Mouse (Mus musculus): ENCODE results near the gene Orc1. TPM values are rescaled to one million over a fixed set of nuclear protein-coding genes. Genes with fewer than 3 reads are reported as not detected.

The Orc1 gene
- polyA plus RNA-seq, 1 experiment from 2014 or later = 18.0 TPM

DNA sequence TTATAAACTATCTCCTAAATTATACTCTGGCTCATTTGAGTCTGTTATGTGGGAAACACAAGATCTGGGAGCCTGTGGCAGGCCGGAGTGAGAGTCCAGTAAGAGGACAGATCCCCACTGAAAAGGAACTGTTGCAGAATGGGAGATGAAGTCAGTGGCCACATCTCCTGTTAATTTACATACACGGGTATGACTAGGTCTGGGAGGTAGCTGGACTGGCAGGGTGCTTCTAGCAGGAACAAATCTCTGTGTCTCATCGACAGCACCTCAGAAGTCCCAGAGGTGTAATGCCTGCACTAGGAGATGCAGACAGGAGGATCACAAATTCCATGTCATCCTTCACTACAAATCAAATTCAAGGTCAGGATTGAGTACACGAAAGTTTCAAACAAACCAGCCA lies 39.4 kb downstream of the Orc1 start:
- H3K27ac ChIP-seq (replicated peaks) = no peak overlapping the region
- H3K4me3 ChIP-seq (replicated peaks) = no peak overlapping the region
- H3K27me3 ChIP-seq = no peaks in the 10 kb centered on the region
- H3K9ac ChIP-seq = no peak overlapping the region
- peaks cover 30% of the 10 kb centered on the region for H3K36me3 ChIP-seq (replicated peaks)
- WGBS (ENCODE audit: insufficient replicate concordance) = 60% methylated on average over 4 of the region's 4 CpGs
- H3K9me3 ChIP-seq (replicated peaks) = no peaks in the 10 kb centered on the region
- peaks cover 26% of the 10 kb centered on the region for H3K4me1 ChIP-seq (replicated peaks)
- ATAC-seq (ENCODE audit: insufficient read depth) = no peak
- peak overlapping the region; percentile 93; the same call in 1 of the 2 replicates for H3K4me2 ChIP-seq

DNA sequence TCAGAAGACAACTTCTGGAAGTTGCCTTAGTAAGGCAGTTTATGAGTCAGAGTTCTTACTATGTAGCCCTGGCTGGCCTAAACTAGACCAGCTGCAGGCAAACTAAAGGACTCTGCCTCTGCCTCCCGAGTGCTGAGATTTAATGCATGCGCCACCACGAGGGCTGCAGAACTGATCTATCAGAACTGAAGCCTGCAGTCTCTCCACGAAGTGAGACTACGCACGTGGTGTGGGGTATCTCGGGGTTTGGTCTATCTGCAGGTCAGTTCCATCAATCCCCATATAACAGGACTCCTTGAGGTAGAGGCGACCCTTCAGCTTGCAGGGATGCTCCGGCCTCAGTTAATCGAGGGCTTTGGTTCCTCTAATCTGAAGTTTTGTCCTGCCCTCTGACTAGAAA lies 39.9 kb downstream of the Orc1 start:
- peak; percentile 2; the same call in 1 of the 2 replicates for ATAC-seq (ENCODE audit: insufficient read depth)
- Histone ChIP-seq H3K4me1 (replicated peaks) (peaks cover 26% of the 10 kb centered on the region), H3K36me3 (replicated peaks) (peaks cover 24% of the 10 kb centered on the region), H3K9me3 (replicated peaks) (no peaks in the 10 kb centered on the region), H3K4me2 (peak overlapping the region; percentile 93), H3K9ac (peak overlapping the region; percentile 61), H3K27ac (replicated peaks) (peak overlapping the region; percentile 86), H3K4me3 (replicated peaks) (peak overlapping the region; percentile 87), H3K27me3 (no peaks in the 10 kb centered on the region)
- 11% methylated on average over 10 of the region's 10 CpGs for WGBS (ENCODE audit: insufficient replicate concordance)

GRCm38 (mm10) chr4:108619587-108620341 lies 40.5 kb downstream of the Orc1 start, which contains the start of gene Cc2d1b:
Gene Cc2d1b (plus strand): TSS chr4:108619940.
- WGBS (ENCODE audit: insufficient replicate concordance) = under 1% methylated on average over 86 of the region's 86 CpGs
- H3K36me3 ChIP-seq (replicated peaks) = peaks cover 19% of the 10 kb centered on the region
- peak within 1 kb of the TSS; percentile 87 for H3K4me3 ChIP-seq (replicated peaks)
- H3K27ac ChIP-seq (replicated peaks) = peak within 1 kb of the TSS; percentile 86
- H3K9me3 ChIP-seq (replicated peaks) = no peaks in the 10 kb centered on the region
- H3K4me2 ChIP-seq = peak within 1 kb of the TSS; percentile 93
- peak; percentile 94 for ATAC-seq (ENCODE audit: insufficient read depth)
- peaks cover 26% of the 10 kb centered on the region for H3K4me1 ChIP-seq (replicated peaks)
- peak within 1 kb of the TSS; percentile 84 for H3K9ac ChIP-seq
- no peaks in the 10 kb centered on the region for H3K27me3 ChIP-seq

DNA sequence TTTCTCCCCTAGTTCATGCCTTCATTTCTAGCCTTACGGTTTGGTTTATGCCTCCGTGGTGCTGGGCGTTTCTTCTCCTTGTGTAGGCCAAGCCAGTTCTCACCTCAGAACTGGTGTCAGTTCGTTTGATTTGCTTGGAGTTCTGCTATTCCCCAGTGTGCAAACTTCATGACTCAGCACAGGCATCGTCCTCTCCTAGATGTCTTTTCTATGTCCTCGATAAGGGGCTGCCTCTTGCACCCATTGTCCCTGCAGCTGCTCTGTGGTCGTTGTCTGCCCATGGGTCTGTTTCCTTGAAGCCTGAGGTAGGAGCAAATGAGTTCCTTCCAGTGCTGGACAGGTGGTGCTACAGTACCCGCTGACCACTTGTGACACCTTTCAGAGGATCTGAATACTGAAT lies 41.3 kb downstream of the Orc1 start:
- peak overlapping the region; percentile 86 for H3K27ac ChIP-seq (replicated peaks)
- no peak for ATAC-seq (ENCODE audit: insufficient read depth)
- peaks cover 26% of the 10 kb centered on the region for H3K4me1 ChIP-seq (replicated peaks)
- peak overlapping the region; percentile 84 for H3K9ac ChIP-seq
- H3K4me3 ChIP-seq (replicated peaks) = peak overlapping the region; percentile 87
- no peaks in the 10 kb centered on the region for H3K9me3 ChIP-seq (replicated peaks)
- 12% methylated on average over 8 of the region's 8 CpGs for WGBS (ENCODE audit: insufficient replicate concordance)
- peaks cover 19% of the 10 kb centered on the region for H3K36me3 ChIP-seq (replicated peaks)
- no peaks in the 10 kb centered on the region for H3K27me3 ChIP-seq
- peak overlapping the region; percentile 93 for H3K4me2 ChIP-seq

DNA sequence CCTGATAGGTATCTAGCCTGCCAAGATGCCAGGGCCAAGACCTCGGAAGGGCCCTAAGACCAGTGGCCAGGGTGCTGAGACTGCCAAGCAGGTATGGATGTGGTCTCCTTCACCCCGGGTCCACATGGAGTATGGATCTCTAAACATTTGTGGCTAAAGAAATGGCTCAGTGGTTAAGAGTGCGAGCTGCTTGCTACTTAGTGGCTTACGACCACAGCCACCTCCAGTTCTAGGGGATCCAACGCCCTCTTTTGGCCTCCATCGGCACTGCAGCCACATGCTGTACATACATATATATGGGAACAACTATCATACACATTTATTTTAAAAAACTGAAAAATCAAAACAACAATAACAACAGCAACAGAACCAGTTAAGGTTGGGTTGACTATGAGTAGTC lies 42.3 kb downstream of the Orc1 start:
- H3K4me2 ChIP-seq = no peak overlapping the region
- no peak overlapping the region for H3K9ac ChIP-seq
- peaks cover 18% of the 10 kb centered on the region for H3K36me3 ChIP-seq (replicated peaks)
- H3K9me3 ChIP-seq (replicated peaks) = no peaks in the 10 kb centered on the region
- H3K4me3 ChIP-seq (replicated peaks) = no peak overlapping the region
- 87% methylated on average over 6 of the region's 6 CpGs for WGBS (ENCODE audit: insufficient replicate concordance)
- no peaks in the 10 kb centered on the region for H3K27me3 ChIP-seq
- H3K27ac ChIP-seq (replicated peaks) = no peak overlapping the region
- ATAC-seq (ENCODE audit: insufficient read depth) = no peak
- peaks cover 26% of the 10 kb centered on the region for H3K4me1 ChIP-seq (replicated peaks)

- WGBS (ENCODE audit: insufficient replicate concordance) = 70% methylated on average over 5 of the region's 5 CpGs
- Histone ChIP-seq H3K27me3 (no peaks in the 10 kb centered on the region), H3K9ac (no peak overlapping the region), H3K4me2 (no peak overlapping the region), H3K36me3 (replicated peaks) (peaks cover 64% of the 10 kb centered on the region), H3K9me3 (replicated peaks) (no peaks in the 10 kb centered on the region), H3K27ac (replicated peaks) (no peak overlapping the region), H3K4me3 (replicated peaks) (no peak overlapping the region), H3K4me1 (replicated peaks) (no peaks in the 10 kb centered on the region)
- ATAC-seq (ENCODE audit: insufficient read depth) = no peak
Observed at GRCm38 (mm10) chr4:108627066-108627465, 47.8 kb downstream of the Orc1 start.

DNA sequence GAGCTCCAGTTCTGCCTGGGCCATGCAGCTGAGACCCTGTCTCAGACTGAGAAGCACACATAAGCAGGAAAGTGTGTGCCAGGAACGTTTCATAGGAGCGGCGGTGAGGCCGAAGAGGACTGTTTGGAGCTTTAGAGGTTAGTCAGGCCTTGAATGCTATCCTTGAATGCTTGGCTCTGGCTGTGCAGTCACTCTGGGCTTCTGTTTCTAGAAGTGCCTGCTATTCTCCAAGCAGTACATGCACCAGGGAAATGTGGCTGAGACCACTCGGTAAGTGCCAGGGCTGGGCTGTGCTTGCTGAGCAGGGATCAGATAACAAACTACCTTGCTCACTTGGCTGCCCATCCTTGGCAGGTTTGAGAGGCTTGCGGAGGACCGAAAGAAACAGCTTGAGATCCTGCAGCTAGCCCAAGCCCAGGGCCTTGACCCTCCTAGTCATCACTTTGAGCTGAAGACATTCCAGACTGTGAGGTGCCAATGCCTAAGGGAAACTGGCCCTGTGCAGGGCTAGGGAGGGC lies 50.2 kb downstream of the Orc1 start:
- Histone ChIP-seq H3K4me1 (replicated peaks) (no peaks in the 10 kb centered on the region), H3K27ac (replicated peaks) (no peak overlapping the region), H3K27me3 (no peaks in the 10 kb centered on the region), H3K9ac (no peak overlapping the region), H3K9me3 (replicated peaks) (no peaks in the 10 kb centered on the region), H3K4me3 (replicated peaks) (no peak overlapping the region), H3K36me3 (replicated peaks) (peaks cover 79% of the 10 kb centered on the region), H3K4me2 (no peak overlapping the region)
- WGBS (ENCODE audit: insufficient replicate concordance) = 79% methylated on average over 7 of the region's 7 CpGs
- ATAC-seq (ENCODE audit: insufficient read depth) = no peak

DNA sequence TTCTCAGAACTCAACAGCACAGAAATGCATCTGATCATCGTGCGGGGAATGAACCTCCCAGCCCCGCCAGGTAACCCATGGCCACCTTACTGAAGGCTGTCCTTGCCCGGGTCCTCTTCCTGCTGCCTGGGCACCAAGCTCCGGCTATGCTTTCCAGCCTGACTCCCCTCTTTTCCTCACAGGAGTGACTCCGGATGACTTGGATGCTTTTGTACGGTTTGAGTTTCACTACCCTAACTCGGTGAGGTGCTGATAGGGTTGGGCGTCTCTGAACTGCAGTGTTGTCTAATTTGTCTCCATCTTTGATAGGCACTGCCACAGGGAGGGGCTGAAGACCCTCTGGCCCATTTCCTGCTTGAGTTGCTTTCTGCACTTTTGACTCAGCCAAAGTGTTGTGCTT lies 50.9 kb downstream of the Orc1 start:
- no peak overlapping the region for H3K4me2 ChIP-seq
- no peaks in the 10 kb centered on the region for H3K27me3 ChIP-seq
- no peak overlapping the region for H3K27ac ChIP-seq (replicated peaks)
- WGBS (ENCODE audit: insufficient replicate concordance) = 77% methylated on average over 9 of the region's 9 CpGs
- H3K36me3 ChIP-seq (replicated peaks) = peaks cover 76% of the 10 kb centered on the region
- no peak overlapping the region for H3K9ac ChIP-seq
- no peaks in the 10 kb centered on the region for H3K9me3 ChIP-seq (replicated peaks)
- no peak for ATAC-seq (ENCODE audit: insufficient read depth)
- H3K4me1 ChIP-seq (replicated peaks) = no peaks in the 10 kb centered on the region
- H3K4me3 ChIP-seq (replicated peaks) = no peak overlapping the region

DNA sequence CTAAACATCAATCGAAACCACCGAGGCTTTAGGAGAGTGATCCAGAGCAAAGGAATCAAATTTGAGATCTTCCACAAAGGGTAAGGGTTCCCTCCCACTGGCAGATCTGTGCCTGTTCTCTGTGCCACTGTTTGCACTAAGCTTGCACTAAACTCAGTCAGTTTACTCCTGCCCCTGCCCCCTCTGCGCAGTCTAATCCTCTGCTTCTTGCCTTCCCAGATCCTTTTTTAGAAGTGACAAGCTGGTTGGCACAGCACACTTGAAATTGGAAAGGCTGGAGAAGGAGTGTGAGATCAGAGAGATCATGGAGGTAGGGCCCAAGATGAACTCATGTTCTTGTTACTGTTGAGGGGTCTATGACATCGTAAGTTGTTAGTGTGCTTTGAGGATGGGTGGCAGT lies 52.4 kb downstream of the Orc1 start:
- peaks cover 62% of the 10 kb centered on the region for H3K36me3 ChIP-seq (replicated peaks)
- H3K4me1 ChIP-seq (replicated peaks) = no peaks in the 10 kb centered on the region
- ATAC-seq (ENCODE audit: insufficient read depth) = no peak
- H3K27me3 ChIP-seq = no peaks in the 10 kb centered on the region
- H3K9me3 ChIP-seq (replicated peaks) = no peaks in the 10 kb centered on the region
- no peak overlapping the region for H3K4me3 ChIP-seq (replicated peaks)
- no peak overlapping the region for H3K9ac ChIP-seq
- 75% methylated on average over 4 of the region's 4 CpGs for WGBS (ENCODE audit: insufficient replicate concordance)
- no peak overlapping the region for H3K27ac ChIP-seq (replicated peaks)
- H3K4me2 ChIP-seq = no peak overlapping the region

DNA sequence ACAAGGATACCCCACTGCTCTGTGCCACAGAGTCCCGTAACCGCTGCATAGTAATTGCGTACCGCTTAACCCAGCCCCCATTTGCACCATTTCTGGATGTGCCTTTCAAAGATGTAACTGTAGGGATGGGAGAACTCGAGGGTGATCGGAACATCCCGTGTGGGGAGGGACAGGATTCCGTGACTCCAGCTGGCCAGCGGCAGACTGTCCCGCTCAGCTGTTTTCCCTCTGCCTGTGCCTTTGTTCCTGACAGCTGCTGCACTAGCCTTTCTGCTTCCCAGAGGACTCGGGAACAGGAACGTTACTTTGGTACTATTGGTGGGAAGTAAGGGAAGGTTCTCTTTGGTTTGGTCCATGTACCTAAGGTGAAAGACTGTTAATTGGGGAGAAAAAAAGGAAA lies 54.5 kb downstream of the Orc1 start:
- no peaks in the 10 kb centered on the region for H3K9me3 ChIP-seq (replicated peaks)
- 80% methylated on average over 12 of the region's 12 CpGs for WGBS (ENCODE audit: insufficient replicate concordance)
- peaks cover 48% of the 10 kb centered on the region for H3K36me3 ChIP-seq (replicated peaks)
- H3K4me1 ChIP-seq (replicated peaks) = peaks cover 8% of the 10 kb centered on the region
- H3K27ac ChIP-seq (replicated peaks) = no peak overlapping the region
- H3K27me3 ChIP-seq = no peaks in the 10 kb centered on the region
- no peak for ATAC-seq (ENCODE audit: insufficient read depth)
- H3K9ac ChIP-seq = no peak overlapping the region
- H3K4me3 ChIP-seq (replicated peaks) = no peak overlapping the region
- H3K4me2 ChIP-seq = no peak overlapping the region

- H3K9ac ChIP-seq = no peak overlapping the region
- peaks cover 39% of the 10 kb centered on the region for H3K36me3 ChIP-seq (replicated peaks)
- H3K27ac ChIP-seq (replicated peaks) = no peak overlapping the region
- no peak overlapping the region for H3K4me2 ChIP-seq
- no peaks in the 10 kb centered on the region for H3K27me3 ChIP-seq
- ATAC-seq (ENCODE audit: insufficient read depth) = no peak
- H3K4me3 ChIP-seq (replicated peaks) = no peak overlapping the region
- no peaks in the 10 kb centered on the region for H3K9me3 ChIP-seq (replicated peaks)
- H3K4me1 ChIP-seq (replicated peaks) = peaks cover 18% of the 10 kb centered on the region
- 75% methylated on average over 4 of the region's 4 CpGs for WGBS (ENCODE audit: insufficient replicate concordance)
Observed at GRCm38 (mm10) chr4:108634696-108635095, 55.5 kb downstream of the Orc1 start.

DNA sequence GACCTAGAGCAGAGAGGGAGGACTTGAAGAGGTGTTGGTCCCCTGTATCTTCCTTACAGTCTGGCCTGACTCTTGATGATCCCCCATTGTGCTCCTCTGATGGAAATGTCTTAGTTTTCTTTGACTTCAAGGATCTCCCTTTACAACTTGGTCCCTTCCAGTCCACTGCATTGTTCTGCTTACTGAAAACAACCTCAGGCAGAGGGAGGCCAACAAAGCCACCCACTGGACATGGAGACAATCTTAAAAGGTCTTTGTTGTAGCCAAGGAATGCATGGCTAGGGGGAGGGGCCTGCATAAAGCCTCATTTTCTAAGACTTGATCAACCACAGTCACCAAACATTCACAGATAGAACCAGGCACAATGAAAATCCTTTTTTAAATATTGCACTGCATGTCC lies 55.9 kb downstream of the Orc1 start:
- no peak overlapping the region for H3K4me2 ChIP-seq
- H3K27me3 ChIP-seq = no peaks in the 10 kb centered on the region
- peaks cover 35% of the 10 kb centered on the region for H3K36me3 ChIP-seq (replicated peaks)
- peaks cover 18% of the 10 kb centered on the region for H3K4me1 ChIP-seq (replicated peaks)
- H3K9me3 ChIP-seq (replicated peaks) = no peaks in the 10 kb centered on the region
- H3K27ac ChIP-seq (replicated peaks) = no peak overlapping the region
- no peak overlapping the region for H3K4me3 ChIP-seq (replicated peaks)
- no peak overlapping the region for H3K9ac ChIP-seq
- no peak for ATAC-seq (ENCODE audit: insufficient read depth)

All from liver, embryonic 15.5 days (tissue).